Mouse (Mus musculus) cerebellum, adult 8-10 months (tissue): ENCODE measurements around the gene B3gnt7.

Experiments
- DNase-seq: peaks from one replicate; pipeline ENCODE4 v3.0.0; 2022

B3gnt7 gene

DNA sequence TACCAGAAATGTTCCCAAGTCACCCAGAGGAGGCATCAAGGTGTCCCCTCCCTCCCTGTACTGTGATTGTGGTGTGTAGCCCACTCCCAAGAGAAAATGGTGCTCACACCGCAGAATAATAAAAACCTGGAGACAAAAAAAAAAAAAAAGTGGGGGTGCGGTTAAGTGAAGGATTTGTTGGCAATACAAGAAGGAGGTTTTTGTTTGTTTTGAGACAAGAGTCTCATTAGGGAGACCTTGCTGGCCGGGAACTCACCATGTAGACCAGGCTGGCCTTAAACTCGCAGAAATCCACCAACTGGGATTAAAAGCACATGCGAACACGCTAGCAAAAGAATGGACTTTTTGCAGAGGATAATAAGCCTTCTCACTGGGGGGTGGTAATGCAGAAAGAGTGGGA is at the start of gene B3gnt7:
B3gnt7 (plus strand) TSS at position 301 of the 400 bp plus-strand sequence.
- DNase-seq, result no peak

- no peak for DNase-seq
Measured at GRCm38 (mm10) chr1:86253410-86253809, 49.2 kb upstream of the B3gnt7 start.

- DNase-seq, result peak; percentile 21
Measured at GRCm38 (mm10) chr1:86256311-86256710, 46.3 kb upstream of the B3gnt7 start.

DNA sequence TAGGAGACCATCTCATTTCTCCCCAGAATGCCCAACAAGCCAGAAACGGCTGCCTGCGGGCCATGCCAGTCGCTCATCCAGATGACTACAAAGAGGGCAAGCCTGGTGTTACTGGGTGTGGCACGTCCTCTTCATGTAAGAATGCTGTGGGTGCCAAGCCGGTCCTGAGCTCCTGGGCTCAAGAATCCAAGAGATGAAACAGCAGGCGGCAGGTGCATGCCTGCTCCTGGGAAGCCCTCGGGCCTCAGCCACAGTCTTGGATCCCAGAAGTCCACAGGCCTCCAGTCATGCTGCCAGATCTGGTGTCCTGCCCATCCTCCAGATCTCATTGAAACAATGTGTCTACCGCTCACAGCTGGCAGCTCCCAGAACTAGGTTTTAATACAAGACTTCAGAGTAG is 45.4 kb upstream of the B3gnt7 start:
- DNase-seq, result no peak

- no peak for DNase-seq
Measured at GRCm38 (mm10) chr1:86258171-86258824, 44.3 kb upstream of the B3gnt7 start.

DNA sequence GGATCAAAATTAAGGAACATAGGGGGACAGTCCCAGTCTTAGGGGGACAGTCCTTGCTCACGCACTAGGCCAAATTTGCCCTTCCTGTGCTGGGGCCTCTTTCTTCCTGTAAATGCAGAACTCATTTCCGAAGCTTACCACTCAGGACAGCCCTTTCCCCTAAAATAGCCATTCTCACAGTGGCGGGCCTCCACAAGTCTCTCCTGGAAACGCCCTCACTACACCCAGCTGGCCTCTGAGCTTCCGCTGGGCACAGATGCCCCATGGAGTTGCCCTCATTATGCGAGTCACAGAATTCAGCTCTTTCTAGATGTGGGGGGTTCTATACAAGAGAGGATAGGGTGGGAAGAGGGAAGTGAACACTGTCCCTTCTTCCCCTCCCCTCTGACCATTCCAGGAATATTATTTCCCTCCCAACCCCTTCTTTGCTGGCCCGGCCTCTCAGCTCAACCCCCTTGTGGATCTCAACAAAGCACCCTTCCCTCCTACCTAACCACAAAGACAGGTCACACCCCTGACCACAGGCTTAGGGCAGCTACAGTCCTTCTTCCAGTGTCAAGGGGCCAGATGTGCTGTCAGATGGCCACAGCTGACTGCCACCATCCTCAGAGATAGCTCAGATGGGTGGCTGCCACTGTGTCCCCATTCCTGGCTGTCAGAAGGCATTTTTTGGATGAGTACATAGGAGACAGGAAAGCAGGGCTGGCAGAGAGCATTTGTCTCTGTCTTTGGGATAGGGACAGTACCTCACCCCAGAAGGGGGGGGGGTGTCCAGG is 38.9 kb upstream of the B3gnt7 start:
- DNase-seq, result no peak

- no peak for DNase-seq
Measured at GRCm38 (mm10) chr1:86265060-86265459, 37.6 kb upstream of the B3gnt7 start.

- DNase-seq, result no peak
Measured at GRCm38 (mm10) chr1:86268492-86269189, 34.0 kb upstream of the B3gnt7 start.

DNA sequence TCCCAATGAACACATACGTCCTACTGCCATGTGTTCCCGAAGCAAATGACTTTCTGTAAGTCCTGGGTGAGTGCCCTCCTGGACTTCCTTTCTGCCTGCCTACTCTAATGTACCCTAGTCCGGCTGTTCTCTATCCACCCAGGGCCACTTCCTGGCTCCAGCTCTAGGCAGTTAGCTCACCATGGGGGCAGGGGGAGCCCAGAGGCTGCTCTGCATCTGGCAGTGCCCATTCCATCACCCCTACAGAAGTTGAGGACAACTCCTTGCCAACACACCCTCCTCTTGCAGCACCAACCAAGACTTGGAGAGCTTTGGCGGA is 33.5 kb upstream of the B3gnt7 start:
- DNase-seq, result no peak

DNA sequence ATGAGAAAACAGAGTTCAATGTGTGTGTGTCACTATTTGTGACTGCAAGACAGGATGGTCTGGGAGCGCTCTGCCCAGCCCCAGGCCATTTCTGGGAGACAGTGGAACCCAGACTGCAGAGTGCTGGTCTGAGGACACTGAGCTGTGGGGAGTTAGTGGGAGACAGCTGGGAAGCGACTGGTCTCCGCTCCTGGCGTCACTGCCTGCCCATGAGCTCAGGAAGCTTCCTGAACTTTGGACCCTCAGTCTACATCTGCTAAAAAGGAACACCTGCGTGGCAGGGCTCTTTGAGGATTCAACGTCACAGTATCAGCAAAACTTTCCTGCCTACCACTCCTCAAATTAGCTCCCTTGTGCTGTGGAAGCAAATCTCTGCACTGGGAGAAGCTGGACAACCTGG is 30.9 kb upstream of the B3gnt7 start:
- no peak for DNase-seq

- no peak for DNase-seq
Measured at GRCm38 (mm10) chr1:86277055-86277454, 25.6 kb upstream of the B3gnt7 start.

DNA sequence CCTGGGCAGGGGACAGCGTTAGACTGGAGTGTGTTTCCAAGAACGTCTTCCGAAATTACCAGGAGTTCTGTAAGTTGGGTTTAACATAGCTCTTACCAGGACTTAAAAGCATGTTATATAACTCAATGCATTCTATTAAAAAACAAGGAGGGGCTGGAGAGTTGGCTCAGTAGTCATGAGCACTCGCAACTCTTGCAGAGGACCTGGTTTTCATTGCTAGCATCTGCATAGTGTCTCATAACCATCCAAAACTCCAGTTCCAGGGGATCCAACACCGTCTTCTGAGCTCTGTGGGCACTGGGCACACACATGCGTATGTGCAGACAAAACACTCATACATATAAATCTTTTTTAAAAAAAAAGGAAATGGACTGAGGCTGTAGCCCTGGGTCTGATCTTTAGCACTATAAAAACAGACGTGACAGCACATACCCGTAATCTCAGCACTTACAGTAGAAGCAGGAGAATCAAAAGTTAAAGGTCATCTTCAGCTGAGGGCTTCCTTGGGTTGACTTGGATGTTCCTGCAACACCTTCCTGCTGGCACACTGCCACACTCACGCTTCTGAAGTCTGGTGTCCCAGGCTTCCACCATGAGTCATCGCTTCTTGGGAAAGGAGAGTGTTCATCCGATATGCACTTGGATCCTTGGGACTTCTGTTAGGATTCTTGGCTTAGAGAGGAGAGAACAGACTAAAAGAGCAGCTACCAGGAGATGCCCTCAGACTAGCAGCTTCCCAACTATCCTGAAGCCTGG is 20.7 kb upstream of the B3gnt7 start:
- no peak for DNase-seq

DNA sequence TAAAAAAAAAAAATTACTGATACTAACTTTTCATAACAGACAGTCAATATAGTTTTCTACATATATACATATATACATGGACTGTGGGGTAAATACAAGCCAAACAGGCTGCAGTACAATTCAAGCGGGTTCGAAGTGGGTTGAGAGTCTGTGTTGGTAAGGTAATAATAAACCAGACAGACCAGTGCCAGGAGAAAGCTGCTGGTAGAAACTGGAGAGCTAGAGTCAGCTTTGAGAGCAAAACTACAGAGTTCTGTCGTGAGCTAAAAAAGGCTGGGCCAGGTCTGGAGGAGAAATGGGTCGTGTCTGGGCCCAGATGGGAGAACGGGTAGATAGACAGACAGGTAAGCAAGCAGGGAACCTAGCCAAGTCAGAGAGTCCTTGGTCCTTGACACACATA is 18.5 kb upstream of the B3gnt7 start:
- no peak for DNase-seq

GRCm38 (mm10) chr1:86285295-86285694 is 17.3 kb upstream of the B3gnt7 start:
- no peak for DNase-seq

DNA sequence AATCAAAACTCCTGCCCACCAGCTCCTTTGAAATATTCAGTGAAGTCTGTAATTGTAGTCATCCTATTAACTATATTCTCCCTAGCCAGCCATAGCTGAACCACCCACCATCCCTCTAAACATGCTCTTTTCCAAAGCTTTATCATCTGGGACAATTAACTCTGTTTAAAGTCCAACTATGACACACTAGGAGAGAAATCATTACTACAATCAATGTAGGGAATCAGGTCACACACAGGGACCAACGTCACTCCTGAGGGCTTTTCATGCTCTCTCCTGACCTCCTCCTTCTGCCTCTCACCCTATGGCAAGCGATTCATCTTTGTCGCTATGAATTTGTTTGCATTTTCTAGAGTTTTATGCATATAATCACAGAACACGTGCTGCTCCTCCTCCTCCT is 15.2 kb upstream of the B3gnt7 start:
- DNase-seq, result no peak

DNA sequence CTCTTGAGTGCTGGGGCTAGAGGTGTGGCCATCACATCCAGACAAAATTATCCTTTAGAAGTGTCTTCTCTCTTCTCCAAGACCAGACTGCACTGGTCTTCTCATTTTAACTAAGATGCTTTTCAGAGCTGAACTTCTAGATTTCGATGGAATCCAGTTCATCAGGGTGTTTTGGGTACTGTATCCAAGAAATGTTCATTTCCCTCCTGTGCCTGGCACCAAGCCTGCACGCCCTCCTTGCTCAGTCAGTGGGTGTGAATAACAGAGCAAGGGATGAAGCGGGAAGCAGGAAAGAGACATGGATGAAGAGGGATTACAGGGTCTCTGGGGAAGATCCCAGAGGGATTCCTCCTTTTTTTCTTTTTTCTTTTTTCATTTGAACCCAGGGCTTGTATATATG is 12.2 kb upstream of the B3gnt7 start:
- DNase-seq, result no peak

DNA sequence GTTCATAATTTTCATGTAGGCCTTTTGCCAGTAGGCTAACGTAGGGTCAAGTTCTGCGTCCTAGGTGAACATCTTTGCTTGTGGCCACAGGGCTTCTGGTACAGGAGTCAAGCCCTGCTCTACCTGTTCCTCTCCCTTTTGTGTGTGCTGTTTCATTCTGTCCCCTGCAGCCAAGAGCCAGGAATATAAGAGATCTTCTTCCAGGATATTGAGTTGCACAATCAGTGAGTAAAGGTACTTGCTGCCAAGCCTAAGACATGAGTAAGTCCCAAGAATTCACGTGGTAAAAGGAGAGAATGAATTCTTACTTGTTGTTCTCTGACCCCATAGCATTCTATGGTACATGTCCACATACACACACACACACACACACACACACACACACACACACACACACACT is 9.5 kb upstream of the B3gnt7 start:
- DNase-seq, result no peak

GRCm38 (mm10) chr1:86293868-86294267 is 8.8 kb upstream of the B3gnt7 start:
- DNase-seq, result no peak

DNA sequence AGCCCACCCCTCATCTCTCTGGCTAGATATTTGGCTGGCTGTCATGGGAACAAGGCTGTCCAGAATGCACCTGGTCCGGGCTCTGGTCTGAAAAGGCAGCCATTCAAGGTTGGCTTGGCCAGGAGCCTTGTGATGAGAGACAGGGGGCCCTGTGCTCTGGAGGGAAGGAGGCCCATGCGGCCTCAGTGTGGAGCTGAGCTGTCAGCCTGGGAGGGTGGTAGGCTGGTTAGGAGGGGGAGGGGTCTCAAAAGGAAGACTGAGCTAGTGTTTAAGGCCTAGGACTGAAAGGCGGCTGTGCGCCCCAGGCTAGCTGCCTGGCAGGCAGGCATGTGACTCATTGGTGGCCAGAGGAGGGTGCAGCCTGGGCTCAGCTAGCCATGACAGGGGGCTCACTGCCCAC is 8.2 kb upstream of the B3gnt7 start:
- DNase-seq, result no peak

GRCm38 (mm10) chr1:86300093-86300492 is 2.5 kb upstream of the B3gnt7 start:
- DNase-seq, result no peak

GRCm38 (mm10) chr1:86300731-86301130 is 1.9 kb upstream of the B3gnt7 start:
- DNase-seq, result no peak

GRCm38 (mm10) chr1:86301221-86302091 is 1.2 kb upstream of the B3gnt7 start:
- no peak for DNase-seq
